Mouse (Mus musculus) heart, embryonic 12.5 days (tissue): ENCODE data around the gene Gys2. TPM values are rescaled to one million over a fixed set of nuclear protein-coding genes. Genes with fewer than 3 reads are reported as not detected.
"Not testable (repeated sequence)": the region's sequence is repeated elsewhere in the genome, so short reads cannot be mapped to it uniquely, and the experiment has no call there.

Source experiments
- ATAC-seq: fragments of 200-750 bp; cut with Nextera tagmentation; 2 replicates; pipeline ENCODE4 v1.8.0; 2017; ENCODE audit warnings: moderate TSS enrichment, moderate library complexity; ENCODE audit not compliant: insufficient number of reproducible peaks, low FRiP score
- H3K27ac ChIP-seq: fragments of 300-500 bp; sonication (generic); 2 replicates; pipeline ENCODE4 v1.5.1; 2016; ENCODE audit warnings: mild to moderate bottlenecking, moderate library complexity; ENCODE audit not compliant: poor library complexity, severe bottlenecking
- H3K27me3 ChIP-seq: fragments of 300-500 bp; sonication (generic); replicated peaks from 2 replicates; pipeline ENCODE4 v1.6.1; 2016; ENCODE audit warnings: mild to moderate bottlenecking, moderate library complexity
- H3K36me3 ChIP-seq: fragments of 300-500 bp; sonication (generic); 2 replicates; pipeline ENCODE4 v1.6.1; 2016; ENCODE audit warnings: mild to moderate bottlenecking, moderate library complexity
- H3K4me1 ChIP-seq: fragments of 300-500 bp; sonication (generic); replicated peaks from 2 replicates; pipeline ENCODE4 v1.6.1; 2016; ENCODE audit warnings: mild to moderate bottlenecking
- H3K4me2 ChIP-seq: fragments of 300-500 bp; sonication (generic); 2 replicates; pipeline ENCODE4 v1.6.1; 2016; ENCODE audit warnings: mild to moderate bottlenecking, moderate library complexity
- H3K4me3 ChIP-seq: fragments of 300-500 bp; sonication (generic); 2 replicates; pipeline ENCODE4 v1.5.1; 2016; ENCODE audit warnings: mild to moderate bottlenecking
- H3K9ac ChIP-seq: fragments of 300-500 bp; sonication (generic); 2 replicates; pipeline ENCODE4 v1.6.1; 2016; ENCODE audit warnings: mild to moderate bottlenecking, moderate library complexity
- H3K9me3 ChIP-seq: fragments of 300-500 bp; sonication (generic); replicated peaks from 2 replicates; pipeline ENCODE4 v1.6.1; 2016; ENCODE audit warnings: mild to moderate bottlenecking, moderate library complexity
- WGBS: fragments of 180-500 bp; shearing (Covaris S2); methylation state at CpG from one replicate; pipeline ENCODE4 v1.1.7; 2016; 5-methylcytosine and 5-hydroxymethylcytosine counted together
- polyA plus RNA-seq: library from polyadenylated mRNA; unstranded; fragments of >200 nt; fragmentation: Nextera tagmentation; extraction: Ambion mirVana; gene quantifications from 2 replicates; pipeline ENCODE4 v1.2.1, GENCODE M21; 2016

Gene Gys2
- polyA plus RNA-seq, 1 experiment from 2014 or later = 0.40 TPM

GRCm38 (mm10) chr6:142503601-142504000 is 30.7 kb upstream of the Gys2 start:
- H3K4me1 ChIP-seq = peaks cover 25% of the 10 kb centered on the region
- WGBS = 82% methylated on average over 8 of the region's 8 CpGs
- H3K9me3 ChIP-seq = no peaks in the 10 kb centered on the region
- H3K27me3 ChIP-seq = no peaks in the 10 kb centered on the region
- H3K27ac ChIP-seq = no peak overlapping the region
- H3K4me3 ChIP-seq = no peak overlapping the region
- H3K4me2 ChIP-seq = no peak overlapping the region
- no peak overlapping the region for H3K9ac ChIP-seq
- ATAC-seq = no peak
- peaks cover 52% of the 10 kb centered on the region for H3K36me3 ChIP-seq

DNA sequence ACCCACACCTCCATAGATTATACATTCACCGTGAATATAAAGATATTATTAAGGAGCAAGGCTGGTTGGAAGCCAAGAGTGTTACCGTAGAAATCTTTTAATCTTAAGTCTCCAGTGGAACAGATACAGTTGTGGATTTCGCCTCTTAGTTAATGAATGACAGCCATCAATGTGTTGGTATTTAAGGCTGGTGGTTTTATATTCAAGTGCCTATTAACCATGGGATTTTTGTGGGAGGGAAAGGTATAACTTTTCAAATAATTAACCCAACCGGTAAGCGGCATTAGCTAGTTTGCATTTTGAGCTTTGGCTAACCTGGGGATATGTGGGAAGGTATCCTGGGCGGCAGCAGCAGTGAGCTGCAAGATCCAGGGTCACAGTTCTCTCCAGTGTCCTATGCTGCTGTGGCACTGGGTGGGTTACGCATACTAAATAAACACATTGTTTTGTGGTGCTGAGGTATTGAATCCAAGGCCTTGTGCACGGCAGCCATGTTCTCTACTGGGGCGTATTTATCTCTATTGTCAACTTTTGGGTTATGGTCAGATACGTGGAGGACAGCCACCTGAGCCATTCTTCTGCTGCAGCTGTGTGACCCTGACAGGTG is 29.7 kb upstream of the Gys2 start:
- no peak for ATAC-seq
- Histone ChIP-seq H3K36me3 (peaks cover 62% of the 10 kb centered on the region), H3K9ac (no peak overlapping the region), H3K27me3 (no peaks in the 10 kb centered on the region), H3K4me2 (no peak overlapping the region), H3K4me3 (no peak overlapping the region), H3K9me3 (no peaks in the 10 kb centered on the region), H3K27ac (no peak overlapping the region), H3K4me1 (peaks cover 19% of the 10 kb centered on the region)
- WGBS = 88% methylated on average over 10 of the region's 10 CpGs

- not testable (repeated sequence) for H3K4me1 ChIP-seq, ATAC-seq, H3K4me3 ChIP-seq, H3K4me2 ChIP-seq, H3K27ac ChIP-seq, H3K27me3 ChIP-seq, H3K9ac ChIP-seq, H3K9me3 ChIP-seq
- 84% methylated on average over 6 of the region's 6 CpGs for WGBS
- H3K36me3 ChIP-seq = peaks cover 82% of the 10 kb centered on the region
Observed at GRCm38 (mm10) chr6:142490114-142490513, 17.2 kb upstream of the Gys2 start.

- Histone ChIP-seq H3K27me3 (no peaks in the 10 kb centered on the region), H3K4me1 (no peaks in the 10 kb centered on the region), H3K9me3 (peaks cover 5% of the 10 kb centered on the region; the same call in 1 of the 2 replicates), H3K36me3 (peaks cover 71% of the 10 kb centered on the region), H3K4me2 (no peak overlapping the region), H3K9ac (no peak overlapping the region), H3K4me3 (no peak overlapping the region), H3K27ac (no peak overlapping the region)
- ATAC-seq = no peak
- WGBS = 90% methylated on average over 9 of the region's 9 CpGs
Observed at GRCm38 (mm10) chr6:142487638-142488037, 14.7 kb upstream of the Gys2 start.

DNA sequence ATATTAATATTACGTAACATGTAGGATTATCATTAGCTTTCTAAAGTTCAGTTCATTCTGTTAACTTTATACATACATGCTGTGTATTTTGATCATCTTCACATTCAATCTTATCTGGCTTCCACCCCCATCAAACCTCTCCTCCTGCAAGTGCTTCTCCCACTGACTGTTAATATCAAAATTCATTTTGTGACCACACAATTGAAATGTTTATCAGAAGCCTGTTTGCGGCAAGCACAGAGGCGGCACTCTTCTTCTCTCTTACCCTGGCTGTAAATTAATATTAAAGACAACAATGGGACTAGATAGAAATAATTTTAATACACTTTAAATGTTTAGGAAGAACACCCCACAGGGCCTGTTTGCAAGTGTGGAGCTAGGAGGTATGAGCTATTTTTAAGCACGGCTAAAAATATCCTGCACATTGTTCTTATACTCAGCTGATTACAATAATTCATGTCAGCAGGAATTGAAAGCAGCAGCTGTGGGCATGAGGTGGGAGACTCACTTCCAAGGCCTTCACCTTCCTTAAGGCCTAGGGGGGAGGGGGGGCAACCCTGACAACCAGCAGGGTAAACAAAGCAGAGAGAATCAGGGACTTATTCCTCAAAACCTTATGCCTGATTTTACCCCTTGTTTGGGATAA is 12.7 kb upstream of the Gys2 start:
- no peak for ATAC-seq
- H3K27ac ChIP-seq = no peak overlapping the region
- H3K9ac ChIP-seq = no peak overlapping the region
- 84% methylated on average over 4 of the region's 4 CpGs for WGBS
- H3K4me1 ChIP-seq = no peaks in the 10 kb centered on the region
- H3K4me2 ChIP-seq = peak overlapping the region; percentile 24; the same call in 1 of the 2 replicates
- no peaks in the 10 kb centered on the region for H3K27me3 ChIP-seq
- H3K36me3 ChIP-seq = peaks cover 56% of the 10 kb centered on the region
- peaks cover 5% of the 10 kb centered on the region; the same call in 1 of the 2 replicates for H3K9me3 ChIP-seq
- H3K4me3 ChIP-seq = no peak overlapping the region

GRCm38 (mm10) chr6:142477239-142477638 is 4.3 kb upstream of the Gys2 start:
- WGBS = 72% methylated on average over 7 of the region's 7 CpGs
- ATAC-seq = no peak
- Histone ChIP-seq H3K36me3 (no peaks in the 10 kb centered on the region; the same call in 1 of the 2 replicates), H3K4me2 (no peak overlapping the region), H3K4me1 (no peaks in the 10 kb centered on the region), H3K9me3 (no peaks in the 10 kb centered on the region), H3K9ac (no peak overlapping the region), H3K27me3 (no peaks in the 10 kb centered on the region), H3K4me3 (no peak overlapping the region), H3K27ac (no peak overlapping the region)

- no peak overlapping the region for H3K27ac ChIP-seq
- WGBS = 84% methylated on average over 8 of the region's 8 CpGs
- H3K9ac ChIP-seq = no peak overlapping the region
Observed at GRCm38 (mm10) chr6:142471141-142471540, 1.8 kb downstream of the Gys2 start.

GRCm38 (mm10) chr6:142469602-142470001 is 3.3 kb downstream of the Gys2 start:
- 50% methylated on average over 4 of the region's 4 CpGs for WGBS
- no peak overlapping the region for H3K4me2 ChIP-seq
- no peak overlapping the region for H3K9ac ChIP-seq
- no peaks in the 10 kb centered on the region for H3K27me3 ChIP-seq
- no peak overlapping the region for H3K27ac ChIP-seq
- no peaks in the 10 kb centered on the region for H3K4me1 ChIP-seq
- ATAC-seq = no peak
- H3K4me3 ChIP-seq = no peak overlapping the region
- no peaks in the 10 kb centered on the region for H3K9me3 ChIP-seq
- H3K36me3 ChIP-seq = no peaks in the 10 kb centered on the region

More at GRCm38 (mm10) chr6:142471141-142471540, 1.8 kb downstream of the Gys2 start:
- Histone ChIP-seq H3K36me3 (no peaks in the 10 kb centered on the region), H3K27me3 (no peaks in the 10 kb centered on the region), H3K9me3 (no peaks in the 10 kb centered on the region), H3K4me2 (no peak overlapping the region), H3K4me1 (no peaks in the 10 kb centered on the region), H3K4me3 (no peak overlapping the region)
- ATAC-seq = no peak

GRCm38 (mm10) chr6:142462194-142462593 is 10.7 kb downstream of the Gys2 start:
- no peaks in the 10 kb centered on the region for H3K36me3 ChIP-seq
- 64% methylated on average over 6 of the region's 6 CpGs for WGBS
- no peaks in the 10 kb centered on the region for H3K27me3 ChIP-seq
- H3K27ac ChIP-seq = no peak overlapping the region
- no peak overlapping the region for H3K4me2 ChIP-seq
- no peaks in the 10 kb centered on the region for H3K9me3 ChIP-seq
- no peak overlapping the region for H3K4me3 ChIP-seq
- H3K4me1 ChIP-seq = no peaks in the 10 kb centered on the region
- H3K9ac ChIP-seq = no peak overlapping the region
- no peak for ATAC-seq

DNA sequence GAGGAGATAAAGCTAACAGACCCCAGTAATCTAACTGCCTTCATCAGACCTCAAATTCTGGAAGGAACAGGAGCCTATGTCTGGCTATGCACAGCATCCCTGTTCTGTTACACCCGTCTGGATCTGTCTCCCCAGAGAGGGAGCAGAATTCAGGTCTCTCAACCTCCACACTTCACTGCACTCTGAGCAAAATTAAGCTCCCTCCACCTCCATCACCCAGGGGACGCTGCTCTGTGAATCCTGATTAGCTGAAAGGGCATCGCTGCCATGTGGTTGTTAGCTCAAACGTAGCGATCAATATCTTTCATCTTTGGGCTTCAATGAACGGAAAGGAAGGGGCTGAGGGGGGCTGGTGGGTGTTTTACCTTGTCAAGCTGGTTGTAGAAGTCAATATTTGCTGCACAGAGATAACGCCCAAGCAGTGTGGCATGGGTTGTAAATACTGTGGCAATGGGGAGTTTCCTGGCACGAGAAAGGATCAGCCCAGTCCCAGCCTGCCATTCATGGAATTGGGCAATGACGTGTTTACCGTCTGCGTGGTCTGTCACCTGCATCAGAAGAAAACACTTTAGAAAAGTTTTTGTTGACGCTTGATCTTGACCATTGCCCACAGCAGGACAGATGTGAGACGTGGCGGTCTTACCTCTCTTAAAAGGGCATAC is 13.8 kb downstream of the Gys2 start:
- Histone ChIP-seq H3K9me3 (0 out of 2 replicates have a peak, but pooled peaks cover 2% of the 10 kb centered on the region), H3K4me1 (0 out of 2 replicates have a peak, but pooled peaks cover 4% of the 10 kb centered on the region), H3K4me3 (no peak overlapping the region), H3K36me3 (no peaks in the 10 kb centered on the region), H3K9ac (no peak overlapping the region), H3K27ac (no peak overlapping the region), H3K27me3 (no peaks in the 10 kb centered on the region), H3K4me2 (no peak overlapping the region)
- ATAC-seq = no peak
- WGBS = 72% methylated on average over 14 of the region's 14 CpGs

DNA sequence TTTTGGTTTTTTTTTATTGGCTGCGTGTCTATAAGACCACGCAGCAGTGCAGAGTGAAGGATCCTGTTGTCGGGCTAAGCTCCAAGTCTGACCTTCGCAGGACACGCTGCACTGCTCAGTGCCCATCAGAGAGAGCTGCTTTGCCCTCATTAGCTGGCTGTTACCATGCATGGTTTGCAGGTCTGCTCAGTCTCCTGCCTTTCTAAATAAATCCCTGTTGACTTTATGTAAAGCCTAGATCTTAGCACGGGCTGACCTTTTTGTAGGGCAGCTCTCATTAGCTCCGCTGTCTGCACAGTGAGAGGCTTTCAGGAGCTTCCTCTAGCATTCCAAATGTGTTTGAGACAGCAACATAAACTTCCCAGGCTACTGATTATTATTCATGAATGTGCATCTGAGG is 14.9 kb downstream of the Gys2 start:
- no peaks in the 10 kb centered on the region for H3K36me3 ChIP-seq
- H3K4me2 ChIP-seq = no peak overlapping the region
- H3K4me3 ChIP-seq = no peak overlapping the region
- 70% methylated on average over 7 of the region's 7 CpGs for WGBS
- no peak overlapping the region for H3K9ac ChIP-seq
- H3K27ac ChIP-seq = no peak overlapping the region
- no peaks in the 10 kb centered on the region for H3K27me3 ChIP-seq
- no peak for ATAC-seq
- 0 out of 2 replicates have a peak, but pooled peaks cover 2% of the 10 kb centered on the region for H3K9me3 ChIP-seq
- H3K4me1 ChIP-seq = 0 out of 2 replicates have a peak, but pooled peaks cover 4% of the 10 kb centered on the region
